Comparison of ENCODE assay signal across 9 mouse cellular contexts in genomic region chr7:101968751-101969150, GRCm38 (mm10). TPM values are rescaled to one million over a fixed set of nuclear protein-coding genes. Genes with fewer than 3 reads are reported as not detected.
DNase-seq lines count a peak whose midpoint lies in the region; ATAC-seq and TF ChIP-seq lines count a peak whose summit lies in the region.
"Had no signal": no experiment of that assay in that cellular context is flagged by ENCODE, and none has a peak within 500 bp of the region (broad histone marks: within the 10 kb centered on the region; RNA-seq: fewer than 3 reads in every experiment).

No protein-coding gene starts in this region.

- no peaks in the 10 kb centered on the region for H3K36me3 ChIP-seq in heart, embryonic 15.5 days
- H3K36me3 ChIP-seq in hindbrain, embryonic 10.5 days: peaks cover 9% of the 10 kb centered on the region
- H3K36me3 ChIP-seq in liver, postnatal 0 days (replicated peaks; ENCODE audit: insufficient read depth, low read length): no peaks in the 10 kb centered on the region

- peaks cover 54% of the 10 kb centered on the region for H3K4me1 ChIP-seq in heart, embryonic 15.5 days (replicated peaks)
- H3K4me1 ChIP-seq in hindbrain, embryonic 10.5 days (replicated peaks): peaks cover 49% of the 10 kb centered on the region
- peaks cover 44% of the 10 kb centered on the region for H3K4me1 ChIP-seq in liver, postnatal 0 days (ENCODE audit: insufficient read depth)

- no peak overlapping the region for H3K4me3 ChIP-seq in heart, embryonic 15.5 days
- H3K4me3 ChIP-seq in hindbrain, embryonic 10.5 days: peak overlapping the region; percentile 84; the same call in 1 of the 2 replicates
- H3K4me3 ChIP-seq in liver, postnatal 0 days (ENCODE audit: low read depth, low read length): no peak overlapping the region

- no peak for DNase-seq in heart, adult 9 months (ENCODE audit: low spot score in 2 of 2)
- peak; percentile 55 to 56 for DNase-seq in cerebellum, postnatal 14 days
- no peak for DNase-seq in hindbrain, embryonic 10.5 days (ENCODE audit: low spot score)
- no peak for DNase-seq in liver, postnatal 0 days
- no peak for DNase-seq in yolk sac, embryonic 10.5 days (ENCODE audit: low spot score)
- DNase-seq in embryo, embryonic 10 days (ENCODE audit: low spot score): no peak
- DNase-seq: kidney, adult 8-10 months had no signal

- ATAC-seq in heart, embryonic 15.5 days (replicated peaks; ENCODE audit: insufficient number of reproducible peaks, insufficient read depth, low FRiP score, low read depth): no peak
- ATAC-seq in liver, postnatal 0 days: no peak
- no peak for ATAC-seq in erythroid progenitor cell, adult 5-6 weeks (replicated peaks; ENCODE audit: low FRiP score, poor library complexity, severe bottlenecking)

- no peaks in the 10 kb centered on the region for H3K27me3 ChIP-seq in heart, embryonic 15.5 days
- H3K27me3 ChIP-seq in hindbrain, embryonic 10.5 days (ENCODE audit: insufficient read depth, poor library complexity, severe bottlenecking): no peaks in the 10 kb centered on the region
- H3K27me3 ChIP-seq in liver, postnatal 0 days (ENCODE audit: insufficient read depth, low read length): no peaks in the 10 kb centered on the region

- TF ChIP-seq CTCF in liver, postnatal 0 days (IDR thresholded peaks at IDR 0.05; ENCODE audit: low read depth): no peak

- 62% methylated on average over 2 of the region's 2 CpGs for WGBS in heart, embryonic 15.5 days
- WGBS in hindbrain, embryonic 10.5 days: 71% methylated on average over 2 of the region's 2 CpGs
- 49% methylated on average over 2 of the region's 2 CpGs for WGBS in liver, postnatal 0 days (ENCODE audit: insufficient replicate concordance)

- no peaks in the 10 kb centered on the region for H3K9me3 ChIP-seq in heart, embryonic 15.5 days (replicated peaks)
- no peaks in the 10 kb centered on the region for H3K9me3 ChIP-seq in hindbrain, embryonic 10.5 days
- H3K9me3 ChIP-seq in liver, postnatal 0 days (ENCODE audit: low read length): no peaks in the 10 kb centered on the region

- peak overlapping the region; percentile 90 for H3K4me2 ChIP-seq in heart, embryonic 15.5 days
- peak overlapping the region; percentile 99 for H3K4me2 ChIP-seq in liver, postnatal 0 days (ENCODE audit: low read depth, low read length)

- peak overlapping the region; percentile 100 for H3K27ac ChIP-seq in heart, embryonic 15.5 days
- H3K27ac ChIP-seq in hindbrain, embryonic 10.5 days: peak overlapping the region; percentile 99
- peak overlapping the region; percentile 18; the same call in 1 of the 2 replicates for H3K27ac ChIP-seq in liver, postnatal 0 days (ENCODE audit: low read depth)

- no peak for TF ChIP-seq EP300 in liver, postnatal 0 days (IDR thresholded peaks at IDR 0.05; ENCODE audit: low read depth)

- H3K9ac ChIP-seq in heart, embryonic 15.5 days: 0 out of 2 replicates have a peak overlapping the region, but pooled peaks have one; percentile 90
- 0 out of 2 replicates have a peak overlapping the region, but pooled peaks have one; percentile 22 for H3K9ac ChIP-seq in liver, postnatal 0 days (replicated peaks)

RNA-seq across cellular contexts. Expression of gene Numa1, which starts 34.8 kb away (rescaled TPM):
- 40.0 and 50.0 TPM in 2 replicates for polyA plus RNA-seq in heart, embryonic 15.5 days (2015; fragmentation: Nextera tagmentation; extraction: Ambion mirVana)
- 79.0 and 80.6 TPM in 2 replicates for polyA plus RNA-seq in hindbrain, embryonic 10.5 days (2016; fragmentation: Nextera tagmentation; extraction: Ambion mirVana)
- polyA plus RNA-seq in liver, postnatal 0 days (2015; fragmentation: Nextera tagmentation; extraction: Ambion mirVana): 14.1 and 17.2 TPM in 2 replicates
- 177 and 218 TPM in 2 replicates for total RNA-seq in erythroid progenitor cell, adult 5-6 weeks (2015; ENCODE audit: low replicate concordance)
- total RNA-seq in erythroid progenitor cell, adult 5-6 weeks (2017; ENCODE audit: low replicate concordance): 324 and 405 TPM in 2 replicates

RNA-seq across cellular contexts. Expression of gene Lrrc51, which starts 35.1 kb away (rescaled TPM):
- polyA plus RNA-seq in heart, embryonic 15.5 days (2015; fragmentation: Nextera tagmentation; extraction: Ambion mirVana): 3.9 and 4.6 TPM in 2 replicates
- polyA plus RNA-seq in hindbrain, embryonic 10.5 days (2016; fragmentation: Nextera tagmentation; extraction: Ambion mirVana): 9.6 and 13.8 TPM in 2 replicates
- 2.5 and 3.1 TPM in 2 replicates for polyA plus RNA-seq in liver, postnatal 0 days (2015; fragmentation: Nextera tagmentation; extraction: Ambion mirVana)
- 6.1 TPM in 1 of 2 replicates, not detected in the other for total RNA-seq in erythroid progenitor cell, adult 5-6 weeks (2015; ENCODE audit: low replicate concordance)
- 4.6 TPM in 1 of 2 replicates, not detected in the other for total RNA-seq in erythroid progenitor cell, adult 5-6 weeks (2017; ENCODE audit: low replicate concordance)

RNA-seq across cellular contexts. Expression of gene Il18bp, which starts 49.7 kb away (rescaled TPM):
- polyA plus RNA-seq in heart, embryonic 15.5 days (2015; fragmentation: Nextera tagmentation; extraction: Ambion mirVana): 1.5 and 2.3 TPM in 2 replicates
- polyA plus RNA-seq in hindbrain, embryonic 10.5 days (2016; fragmentation: Nextera tagmentation; extraction: Ambion mirVana): 2.4 and 3.8 TPM in 2 replicates
- polyA plus RNA-seq in liver, postnatal 0 days (2015; fragmentation: Nextera tagmentation; extraction: Ambion mirVana): 37.7 and 40.6 TPM in 2 replicates
- 10.1 and 23.5 TPM in 2 replicates for total RNA-seq in erythroid progenitor cell, adult 5-6 weeks (2015; ENCODE audit: low replicate concordance)
- total RNA-seq in erythroid progenitor cell, adult 5-6 weeks (2017; ENCODE audit: low replicate concordance): 3.7 and 10.2 TPM in 2 replicates

Comparison
In these comparisons a context has a peak if more than half of its experiments do, and no peak if none do; other contexts are left out.
1. H3K27ac ChIP-seq: peak in every context shown above with its lines; median percentile 100 in heart, embryonic 15.5 days; 99 in hindbrain, embryonic 10.5 days; 18 in liver, postnatal 0 days.
2. DNase-seq: peak in cerebellum, postnatal 14 days (2 of 2); none in heart, adult 9 months (0 of 2), hindbrain, embryonic 10.5 days (single experiment), liver, postnatal 0 days (single experiment), yolk sac, embryonic 10.5 days (single experiment) and embryo, embryonic 10 days (single experiment).